Mouse (Mus musculus) retina, adult 2 months (tissue): ENCODE measurements around the gene Cckar.

Source experiments
- DNase-seq: peaks from one replicate; pipeline ENCODE4 v3.0.0-alpha.2; 2012; ENCODE audit warnings: low read depth, low spot score

Cckar gene

DNA sequence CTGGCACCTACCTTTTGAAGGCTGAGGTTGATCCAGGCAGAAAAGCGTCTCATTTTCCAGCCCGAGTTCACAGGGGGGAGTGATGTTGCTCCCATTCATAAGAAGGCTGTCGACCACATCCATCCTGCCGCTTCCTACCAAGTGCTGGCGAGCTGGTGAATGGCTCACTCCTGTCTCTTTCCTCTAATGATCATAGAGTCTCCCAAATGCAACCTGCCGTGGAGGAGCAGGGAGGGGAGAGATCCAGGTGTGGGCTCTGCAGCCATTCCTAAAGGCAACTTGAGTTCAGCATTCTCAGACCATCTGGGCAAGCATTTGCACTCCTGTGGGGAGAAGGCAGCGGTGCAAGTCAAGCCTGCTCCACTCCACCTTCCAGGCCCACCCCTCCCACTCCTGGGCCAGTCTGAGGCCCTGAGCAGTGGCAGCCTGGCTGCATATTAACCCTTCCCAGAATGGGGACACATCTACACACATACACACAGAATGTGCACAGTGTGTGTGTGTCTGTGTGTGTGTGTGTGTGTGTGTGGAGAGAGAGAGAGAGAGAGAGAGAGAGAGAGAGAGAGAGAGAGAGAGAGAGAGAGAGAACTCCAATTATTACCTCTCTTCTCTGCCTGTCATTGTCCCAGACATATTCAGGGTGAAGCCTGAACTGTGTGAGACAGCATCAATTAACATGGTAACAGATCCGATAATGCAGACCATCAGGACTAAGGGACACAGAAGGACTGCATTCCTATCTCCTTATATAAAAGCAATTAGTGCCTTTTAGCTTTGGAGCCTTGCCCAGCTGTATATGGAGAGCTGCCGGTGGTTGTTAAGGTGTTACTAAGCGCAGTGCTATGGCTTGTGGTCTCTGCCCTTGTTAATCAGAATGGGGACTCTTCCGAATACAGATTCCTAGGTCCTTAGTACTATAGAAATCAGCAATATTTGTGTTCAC lies at the start of gene Cckar:
TSS of gene Cckar (minus strand) at position 471 of the 943 bp plus-strand sequence.
- no peak for DNase-seq

DNA sequence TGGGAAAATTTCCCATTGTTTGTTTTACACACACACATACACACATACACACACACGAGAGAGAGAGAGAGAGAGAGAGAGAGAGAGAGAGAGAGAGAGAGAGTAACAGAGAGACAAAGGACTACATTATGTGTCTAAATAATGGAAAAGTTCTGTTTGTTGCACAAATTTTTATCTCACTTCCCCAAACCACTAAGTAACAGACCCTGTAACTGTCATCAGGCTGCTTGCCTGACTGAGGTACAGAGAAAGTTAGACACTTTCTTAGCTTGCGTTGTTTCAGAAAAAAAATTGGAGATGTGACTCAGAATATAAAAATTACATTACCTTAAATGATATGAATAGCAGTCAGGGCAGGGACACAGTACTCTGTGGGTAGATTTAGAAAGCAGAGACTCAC lies 36.6 kb upstream of the Cckar start:
- DNase-seq: no peak

- DNase-seq: no peak
Measured at GRCm38 (mm10) chr5:53732933-53733332, 25.4 kb upstream of the Cckar start.

DNA sequence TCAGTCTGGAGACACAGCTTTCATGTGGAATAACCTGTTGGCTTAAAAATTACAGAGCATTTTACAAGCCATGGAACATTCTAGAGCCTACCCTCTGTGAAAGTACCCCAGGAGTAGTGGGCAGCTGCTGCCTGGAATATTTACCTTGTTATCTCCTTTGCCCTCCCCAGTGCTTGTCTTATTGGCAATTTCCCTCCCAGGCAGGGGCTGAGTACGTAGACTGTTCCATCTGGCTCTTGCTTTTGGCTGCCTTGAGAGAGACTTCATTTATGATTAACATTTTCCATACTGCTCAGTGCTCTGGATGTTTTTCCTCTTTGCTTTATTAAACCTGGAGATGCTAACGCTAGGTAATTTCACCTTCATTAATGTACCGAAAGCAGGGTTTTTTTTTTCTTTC lies 20.1 kb upstream of the Cckar start:
- no peak for DNase-seq

DNA sequence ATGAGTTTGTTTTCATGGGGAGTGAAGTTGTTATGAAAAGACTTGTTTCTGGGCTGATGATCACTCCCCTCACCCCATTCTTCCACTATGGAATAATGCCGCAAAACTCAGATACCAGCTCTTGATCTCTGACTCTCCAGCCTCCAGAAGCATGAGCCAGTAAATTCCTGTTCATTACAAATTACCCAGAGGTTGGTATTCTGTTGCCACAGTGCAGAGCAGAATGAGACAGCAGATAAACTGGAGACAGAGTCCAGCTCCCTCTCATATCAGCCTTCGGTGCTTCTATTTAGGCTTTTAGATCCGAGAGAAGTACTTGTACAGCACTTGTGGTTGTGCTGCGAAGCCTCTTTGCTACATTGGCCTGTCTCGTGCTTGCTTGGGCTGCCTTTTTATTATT lies 18.5 kb upstream of the Cckar start:
- no peak for DNase-seq

GRCm38 (mm10) chr5:53716462-53716861 lies 9.0 kb upstream of the Cckar start:
- DNase-seq: no peak

GRCm38 (mm10) chr5:53711277-53711676 lies 3.8 kb upstream of the Cckar start:
- DNase-seq: no peak

DNA sequence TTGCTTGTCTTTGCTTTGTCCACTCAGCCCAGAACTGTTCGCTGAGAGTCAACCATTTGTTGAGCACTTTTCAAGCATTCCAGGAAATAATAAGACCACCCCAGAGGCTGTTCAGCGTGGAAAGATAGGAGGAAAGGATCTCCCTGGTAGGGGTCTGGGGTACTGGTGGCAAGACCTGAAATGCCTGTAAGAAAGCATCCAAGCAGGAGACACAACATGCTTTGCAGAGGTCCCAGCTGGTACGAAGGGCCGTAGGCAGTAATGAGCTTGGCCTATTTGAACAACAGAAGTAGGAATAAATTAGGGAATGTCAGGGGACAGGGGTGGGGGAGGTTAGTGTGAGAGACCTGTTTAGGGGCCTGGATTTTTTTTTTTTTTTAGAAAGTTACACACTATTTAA lies 686 bp upstream of the Cckar start:
- no peak for DNase-seq

DNA sequence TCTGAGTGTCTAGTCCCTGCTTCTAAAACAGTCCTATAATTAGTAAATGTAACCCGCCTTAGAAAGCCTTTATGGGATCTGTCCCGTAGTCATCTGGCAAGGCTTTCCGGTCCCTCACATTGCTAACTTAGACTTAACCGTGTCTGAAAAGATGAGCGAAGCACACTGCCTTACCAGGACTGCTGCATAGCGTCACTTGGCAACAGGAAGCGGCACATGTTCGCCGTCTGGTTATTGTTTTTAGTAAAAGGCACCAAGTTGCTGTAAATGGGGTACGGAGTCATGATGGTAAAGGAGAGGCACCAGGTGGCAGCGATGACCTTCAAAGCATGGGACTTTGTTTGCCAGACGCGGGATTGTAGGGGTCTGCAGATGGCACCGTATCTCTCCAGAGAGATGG lies 4.8 kb downstream of the Cckar start:
- no peak for DNase-seq

- no peak for DNase-seq
Measured at GRCm38 (mm10) chr5:53697794-53698193, 9.7 kb downstream of the Cckar start.

DNA sequence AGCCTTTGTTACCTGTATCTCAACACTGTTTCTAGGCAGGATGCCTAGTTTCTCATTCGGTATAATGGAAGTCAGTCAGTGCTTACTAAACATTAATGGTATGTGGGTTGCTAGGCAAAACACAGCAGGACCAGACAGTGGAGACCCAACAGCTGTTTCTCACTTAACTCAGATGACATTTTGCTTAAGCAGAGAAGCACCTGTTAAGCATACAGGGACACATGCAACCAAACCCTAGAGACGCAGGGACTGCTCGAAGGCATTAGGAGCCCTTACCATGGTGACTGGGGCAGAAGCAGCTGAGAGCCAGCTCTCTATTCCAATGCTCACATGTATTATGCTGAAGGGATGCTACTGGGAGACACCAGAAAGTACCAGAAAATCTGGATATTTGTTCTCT lies 10.8 kb downstream of the Cckar start:
- no peak for DNase-seq

DNA sequence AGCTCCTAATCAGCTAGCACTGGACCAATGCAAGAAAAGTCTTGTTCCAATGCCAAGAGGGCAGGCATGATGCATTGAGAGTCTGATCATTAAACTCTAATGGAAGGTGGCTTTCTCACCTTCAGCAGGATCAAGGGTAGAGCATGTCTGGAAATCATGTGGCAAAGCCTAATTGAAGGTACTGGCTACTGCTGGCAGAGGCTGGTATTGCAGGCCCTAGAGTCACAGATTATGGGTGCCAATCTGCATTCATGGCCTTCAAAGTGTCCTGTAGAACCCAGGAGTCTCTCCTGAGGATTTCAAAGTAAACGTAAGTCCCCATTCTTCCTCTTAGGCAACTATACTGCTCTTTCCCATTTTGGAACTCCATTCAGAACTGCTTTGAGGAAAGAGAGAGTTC lies 14.8 kb downstream of the Cckar start:
- DNase-seq: no peak

- DNase-seq: no peak
Measured at GRCm38 (mm10) chr5:53692100-53692499, 15.4 kb downstream of the Cckar start.

DNA sequence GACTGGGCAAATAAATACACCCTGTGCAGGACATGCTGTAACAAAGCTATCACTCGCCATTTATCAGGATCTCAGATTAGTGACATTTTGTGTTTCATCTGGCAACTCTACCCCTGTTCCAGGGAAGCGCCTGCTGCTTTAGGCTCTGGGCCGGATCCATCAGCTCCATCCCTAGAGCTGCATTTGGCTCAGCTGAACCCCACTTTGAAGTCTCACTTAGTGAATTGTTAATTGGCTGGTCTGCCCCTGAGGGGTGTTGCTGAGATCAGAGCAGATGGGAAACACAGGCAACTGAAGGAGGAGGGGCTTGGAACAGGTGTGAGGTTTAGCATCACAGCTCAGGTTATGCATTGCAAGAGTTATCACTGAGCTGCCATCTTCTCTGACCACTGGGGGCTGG lies 15.9 kb downstream of the Cckar start:
- no peak for DNase-seq

GRCm38 (mm10) chr5:53688326-53688725 lies 19.2 kb downstream of the Cckar start:
- no peak for DNase-seq

GRCm38 (mm10) chr5:53686379-53686778 lies 21.1 kb downstream of the Cckar start:
- no peak for DNase-seq

DNA sequence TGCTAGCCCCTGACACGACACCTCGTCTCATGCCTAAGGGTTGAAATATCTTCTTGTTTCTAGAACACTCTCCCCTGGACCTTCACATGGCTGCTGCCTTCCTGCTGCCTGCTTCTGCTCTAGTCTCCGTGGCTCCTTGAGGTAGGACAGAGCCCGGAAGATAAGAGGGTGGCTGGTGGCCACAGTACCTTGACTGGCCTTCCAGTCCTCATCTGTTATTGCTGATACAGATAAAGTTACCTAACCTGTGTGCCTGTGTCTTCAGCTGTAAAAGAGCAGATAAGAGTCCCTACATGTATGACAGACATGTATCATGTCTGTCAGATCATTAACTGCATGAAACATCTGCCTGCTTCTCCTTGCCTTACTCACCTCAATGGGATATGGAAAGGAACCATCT lies 21.9 kb downstream of the Cckar start:
- DNase-seq: no peak

DNA sequence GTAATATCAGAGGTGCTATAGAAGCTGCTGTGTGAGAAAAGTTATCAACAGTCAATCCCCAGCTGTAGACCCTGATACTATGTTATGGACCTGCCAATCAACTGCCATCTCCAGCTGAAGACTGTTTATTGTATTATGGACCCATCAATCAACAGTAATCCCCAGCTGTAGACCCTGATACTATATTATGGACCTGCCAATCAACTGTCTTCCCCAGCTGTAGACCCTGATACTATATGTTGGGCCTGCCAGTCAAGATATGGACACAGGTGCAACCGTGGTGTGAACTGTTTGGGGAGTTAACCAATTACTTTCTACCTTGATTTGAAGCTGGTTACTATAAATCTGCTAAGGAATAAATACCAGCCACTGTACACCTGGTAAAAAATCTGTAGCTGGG lies 23.1 kb downstream of the Cckar start:
- DNase-seq: no peak

- DNase-seq: no peak
Measured at GRCm38 (mm10) chr5:53683916-53684315, 23.6 kb downstream of the Cckar start.

DNA sequence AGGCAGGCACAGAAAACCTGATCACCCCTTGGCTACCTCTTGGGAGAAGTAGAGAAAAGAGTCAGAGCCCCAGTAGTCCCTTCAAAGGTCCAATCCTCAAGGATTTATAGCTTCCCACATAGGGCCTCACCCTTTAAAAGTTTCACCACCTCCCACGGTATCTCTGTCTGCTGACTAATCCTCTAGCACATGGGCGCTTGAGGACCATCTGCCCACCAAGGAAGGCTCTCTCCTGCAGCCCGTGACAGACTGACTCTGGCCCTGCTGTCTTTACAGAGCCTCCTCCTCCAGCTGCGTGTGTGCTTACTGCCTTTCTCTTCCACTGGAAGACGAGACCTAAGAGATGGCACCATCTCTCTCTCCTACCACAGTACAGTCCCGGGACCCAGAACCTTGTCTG lies 27.9 kb downstream of the Cckar start:
- DNase-seq: no peak

- no peak for DNase-seq
Measured at GRCm38 (mm10) chr5:53678036-53678767, 29.3 kb downstream of the Cckar start.

- DNase-seq: no peak
Measured at GRCm38 (mm10) chr5:53676671-53677070, 30.8 kb downstream of the Cckar start.
